Mouse (Mus musculus): Measurements from ENCODE around the gene Pomc. TPM values are rescaled to one million over a fixed set of nuclear protein-coding genes. Genes with fewer than 3 reads are reported as not detected.

Pomc gene
- polyA plus RNA-seq, 1 experiment from 2014 or later, result 1.1 TPM

GRCm38 (mm10) chr12:3991047-3991446 is 36.3 kb downstream of the Pomc start:
- Histone ChIP-seq H3K9me3 (ENCODE audit: low read length) (no peaks in the 10 kb centered on the region), H3K4me1 (ENCODE audit: insufficient read depth, low read depth, low read length) (no peaks in the 10 kb centered on the region), H3K27me3 (replicated peaks; ENCODE audit: insufficient read depth, low read length) (no peaks in the 10 kb centered on the region), H3K9ac (replicated peaks; ENCODE audit: low read depth) (no peak overlapping the region), H3K36me3 (ENCODE audit: insufficient read depth, low read length) (no peaks in the 10 kb centered on the region), H3K4me3 (ENCODE audit: low read depth, low read length) (no peak overlapping the region), H3K4me2 (replicated peaks; ENCODE audit: low read depth, low read length) (no peak overlapping the region), H3K27ac (ENCODE audit: low read length) (no peak overlapping the region)
- WGBS, result 91% methylated on average over 3 of the region's 3 CpGs
- ATAC-seq, result no peak
- no peak for DNase-seq (ENCODE audit: low spot score)
- no peak for TF ChIP-seq CTCF (IDR thresholded peaks at IDR 0.05)
- no peak for TF ChIP-seq EP300 (IDR thresholded peaks at IDR 0.05)

- TF ChIP-seq EP300 (IDR thresholded peaks at IDR 0.05), result no peak
- no peak for TF ChIP-seq CTCF (IDR thresholded peaks at IDR 0.05)
- DNase-seq (ENCODE audit: low spot score), result no peak
- no peak overlapping the region for H3K9ac ChIP-seq (replicated peaks; ENCODE audit: low read depth)
Observed at GRCm38 (mm10) chr12:3996749-3997148, 42.0 kb downstream of the Pomc start.

GRCm38 (mm10) chr12:4000406-4000805 is 45.7 kb downstream of the Pomc start:
- H3K27me3 ChIP-seq (replicated peaks; ENCODE audit: insufficient read depth, low read length), result no peaks in the 10 kb centered on the region
- 89% methylated on average over 5 of the region's 5 CpGs for WGBS
- no peak for ATAC-seq
- no peak overlapping the region for H3K4me2 ChIP-seq (replicated peaks; ENCODE audit: low read depth, low read length)
- H3K9ac ChIP-seq (replicated peaks; ENCODE audit: low read depth), result no peak overlapping the region
- no peaks in the 10 kb centered on the region for H3K4me1 ChIP-seq (ENCODE audit: insufficient read depth, low read depth, low read length)
- no peaks in the 10 kb centered on the region for H3K36me3 ChIP-seq (ENCODE audit: insufficient read depth, low read length)
- no peak for TF ChIP-seq CTCF (IDR thresholded peaks at IDR 0.05)
- no peak for TF ChIP-seq EP300 (IDR thresholded peaks at IDR 0.05)
- no peaks in the 10 kb centered on the region for H3K9me3 ChIP-seq (ENCODE audit: low read length)
- DNase-seq (ENCODE audit: low spot score), result no peak
- no peak overlapping the region for H3K4me3 ChIP-seq (ENCODE audit: low read depth, low read length)
- H3K27ac ChIP-seq (ENCODE audit: low read length), result no peak overlapping the region

More at GRCm38 (mm10) chr12:3996749-3997148, 42.0 kb downstream of the Pomc start:
- Histone ChIP-seq H3K9me3 (ENCODE audit: low read length) (no peaks in the 10 kb centered on the region), H3K27me3 (replicated peaks; ENCODE audit: insufficient read depth, low read length) (no peaks in the 10 kb centered on the region), H3K36me3 (ENCODE audit: insufficient read depth, low read length) (no peaks in the 10 kb centered on the region), H3K27ac (ENCODE audit: low read length) (no peak overlapping the region), H3K4me1 (ENCODE audit: insufficient read depth, low read depth, low read length) (no peaks in the 10 kb centered on the region), H3K4me2 (replicated peaks; ENCODE audit: low read depth, low read length) (no peak overlapping the region), H3K4me3 (ENCODE audit: low read depth, low read length) (no peak overlapping the region)
- WGBS, result 79% methylated on average over 9 of the region's 9 CpGs
- ATAC-seq, result no peak

GRCm38 (mm10) chr12:4004648-4005047 is 49.9 kb downstream of the Pomc start:
- WGBS, result 21% methylated on average over 6 of the region's 6 CpGs
- H3K27ac ChIP-seq (ENCODE audit: low read length), result 0 out of 2 replicates have a peak overlapping the region, but pooled peaks have one; percentile 4
- no peaks in the 10 kb centered on the region for H3K9me3 ChIP-seq (ENCODE audit: low read length)
- no peak for TF ChIP-seq CTCF (IDR thresholded peaks at IDR 0.05)
- TF ChIP-seq EP300 (IDR thresholded peaks at IDR 0.05), result no peak
- H3K9ac ChIP-seq (replicated peaks; ENCODE audit: low read depth), result no peak overlapping the region
- ATAC-seq, result peak; percentile 51; the same call in 1 of the 2 replicates
- peaks cover 4% of the 10 kb centered on the region; the same call in 1 of the 2 replicates for H3K4me1 ChIP-seq (ENCODE audit: insufficient read depth, low read depth, low read length)
- no peak overlapping the region for H3K4me2 ChIP-seq (replicated peaks; ENCODE audit: low read depth, low read length)
- no peaks in the 10 kb centered on the region for H3K36me3 ChIP-seq (ENCODE audit: insufficient read depth, low read length)
- no peaks in the 10 kb centered on the region for H3K27me3 ChIP-seq (replicated peaks; ENCODE audit: insufficient read depth, low read length)
- H3K4me3 ChIP-seq (ENCODE audit: low read depth, low read length), result no peak overlapping the region
- DNase-seq (ENCODE audit: low spot score), result peak; percentile 39

GRCm38 (mm10) chr12:4006079-4006478 is 51.3 kb downstream of the Pomc start:
- no peak overlapping the region for H3K9ac ChIP-seq (replicated peaks; ENCODE audit: low read depth)
- H3K27me3 ChIP-seq (replicated peaks; ENCODE audit: insufficient read depth, low read length), result no peaks in the 10 kb centered on the region
- TF ChIP-seq EP300 (IDR thresholded peaks at IDR 0.05) (no peak), CTCF (IDR thresholded peaks at IDR 0.05) (no peak)
- ATAC-seq (no peak), DNase-seq (ENCODE audit: low spot score) (no peak)
- no peak overlapping the region for H3K27ac ChIP-seq (ENCODE audit: low read length)
- H3K4me3 ChIP-seq (ENCODE audit: low read depth, low read length), result no peak overlapping the region
- H3K4me1 ChIP-seq (ENCODE audit: insufficient read depth, low read depth, low read length), result peaks cover 4% of the 10 kb centered on the region; the same call in 1 of the 2 replicates
- H3K36me3 ChIP-seq (ENCODE audit: insufficient read depth, low read length), result no peaks in the 10 kb centered on the region
- no peak overlapping the region for H3K4me2 ChIP-seq (replicated peaks; ENCODE audit: low read depth, low read length)
- no peaks in the 10 kb centered on the region for H3K9me3 ChIP-seq (ENCODE audit: low read length)
- WGBS, result 65% methylated on average over 7 of the region's 7 CpGs

- Histone ChIP-seq H3K4me1 (ENCODE audit: insufficient read depth, low read depth, low read length) (peaks cover 4% of the 10 kb centered on the region; the same call in 1 of the 2 replicates), H3K9ac (replicated peaks; ENCODE audit: low read depth) (no peak overlapping the region), H3K36me3 (ENCODE audit: insufficient read depth, low read length) (no peaks in the 10 kb centered on the region), H3K27ac (ENCODE audit: low read length) (0 out of 2 replicates have a peak overlapping the region, but pooled peaks have one; percentile 15), H3K4me2 (replicated peaks; ENCODE audit: low read depth, low read length) (no peak overlapping the region), H3K4me3 (ENCODE audit: low read depth, low read length) (no peak overlapping the region), H3K27me3 (replicated peaks; ENCODE audit: insufficient read depth, low read length) (no peaks in the 10 kb centered on the region), H3K9me3 (ENCODE audit: low read length) (no peaks in the 10 kb centered on the region)
- TF ChIP-seq EP300 (IDR thresholded peaks at IDR 0.05) (peak; percentile 27; the same call in 1 of the 2 replicates), CTCF (IDR thresholded peaks at IDR 0.05) (no peak)
- DNase-seq (ENCODE audit: low spot score), result peak; percentile 78
- WGBS, result 47% methylated on average over 3 of the region's 4 CpGs
- ATAC-seq, result peak; percentile 89
Observed at GRCm38 (mm10) chr12:4007181-4007580, 52.4 kb downstream of the Pomc start.

Measured in lung, postnatal 0 days (tissue).